Mouse (Mus musculus): ENCODE measurements around the gene Mitf.

- no peak for TF ChIP-seq CTCF (IDR thresholded peaks at IDR 0.05; ENCODE audit: extremely low read depth, insufficient read depth, low read length)
- TF ChIP-seq POLR2A (IDR thresholded peaks at IDR 0.05; ENCODE audit: extremely low read depth, insufficient read depth, low read length), result no peak
Observed at GRCm38 (mm10) chr6:97882931-97883330, 76.1 kb downstream of the Mitf start.

All from cortical plate, adult 2 months (tissue).